Mouse (Mus musculus) intestine, embryonic 16.5 days (tissue): ENCODE measurements around the gene Dnlz. TPM values are rescaled to one million over a fixed set of nuclear protein-coding genes. Genes with fewer than 3 reads are reported as not detected.

Experiments used
- ATAC-seq: fragments of 200-750 bp; cut with Nextera tagmentation; 2 replicates; pipeline ENCODE4 v1.8.0; 2017; ENCODE audit warnings: moderate TSS enrichment, moderate library complexity
- H3K27ac ChIP-seq: fragments of 300-500 bp; sonication (generic); 2 replicates; pipeline ENCODE4 v1.5.1; 2014; ENCODE audit warnings: mild to moderate bottlenecking, low read length
- H3K27me3 ChIP-seq: fragments of 300-500 bp; sonication (generic); replicated peaks from 2 replicates; pipeline ENCODE4 v1.6.1; 2014; ENCODE audit warnings: low read length, control low read depth, mixed read lengths; ENCODE audit not compliant: control insufficient read depth, insufficient read depth
- H3K36me3 ChIP-seq: fragments of 300-500 bp; sonication (generic); 2 replicates; pipeline ENCODE4 v1.6.1; 2014; ENCODE audit warnings: low read length, control low read depth; ENCODE audit not compliant: control insufficient read depth, insufficient read depth
- H3K4me1 ChIP-seq: fragments of 300-500 bp; sonication (generic); 2 replicates; pipeline ENCODE4 v1.6.1; 2014; ENCODE audit warnings: low read length, control low read depth, mixed read lengths; ENCODE audit not compliant: control insufficient read depth, insufficient read depth
- H3K4me2 ChIP-seq: fragments of 300-500 bp; sonication (generic); 2 replicates; pipeline ENCODE4 v1.6.1; 2014; ENCODE audit warnings: low read depth, low read length, control low read depth
- H3K4me3 ChIP-seq: fragments of 300-500 bp; sonication (generic); 2 replicates; pipeline ENCODE4 v1.5.1; 2014; ENCODE audit warnings: mild to moderate bottlenecking, low read length
- H3K9ac ChIP-seq: fragments of 300-500 bp; sonication (generic); 2 replicates; pipeline ENCODE4 v1.6.1; 2014; ENCODE audit warnings: low read depth, low read length
- H3K9me3 ChIP-seq: fragments of 300-500 bp; sonication (generic); 2 replicates; pipeline ENCODE4 v1.6.1; 2016; ENCODE audit warnings: low read length, control low read depth; ENCODE audit not compliant: control insufficient read depth
- WGBS: fragments of 180-500 bp; shearing (Covaris S2); extraction: QIAGEN DNeasy Blood & Tissue Kit; methylation state at CpG from one replicate; pipeline ENCODE4 v1.1.7; 2014; 5-methylcytosine and 5-hydroxymethylcytosine counted together
- polyA plus RNA-seq: library from polyadenylated mRNA; unstranded; fragments of >200 nt; fragmentation: Nextera tagmentation; extraction: Ambion mirVana; gene quantifications from 2 replicates; pipeline ENCODE4 v1.2.1, GENCODE M21; 2015

Dnlz gene
- polyA plus RNA-seq, 1 experiment from 2014 or later, result 24.1 TPM

DNA sequence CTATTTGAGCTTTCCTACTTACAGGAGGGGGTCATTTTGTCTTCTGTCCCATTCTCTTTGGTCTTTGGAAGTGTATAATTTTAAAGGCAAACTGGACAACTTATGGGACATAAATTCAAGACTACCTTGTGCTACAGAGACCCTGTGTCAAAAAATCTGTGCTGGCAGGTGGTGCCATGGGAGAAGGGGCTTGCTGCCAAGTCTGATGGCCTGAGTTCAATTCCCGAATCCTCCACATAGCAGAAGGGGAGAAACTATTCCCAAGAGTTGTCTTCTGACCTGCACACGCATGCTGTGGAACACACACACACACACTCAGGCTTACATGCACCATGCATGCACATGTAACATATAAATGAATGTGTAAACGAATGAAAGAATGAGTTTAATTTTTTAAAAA, 45.2 kb downstream of the Dnlz start:
- WGBS, result 89% methylated on average over 3 of the region's 3 CpGs
- Histone ChIP-seq H3K36me3 (no peaks in the 10 kb centered on the region), H3K9me3 (no peaks in the 10 kb centered on the region), H3K4me2 (no peak overlapping the region), H3K4me3 (no peak overlapping the region), H3K27me3 (no peaks in the 10 kb centered on the region), H3K27ac (no peak overlapping the region), H3K4me1 (peaks cover 7% of the 10 kb centered on the region; the same call in 1 of the 2 replicates), H3K9ac (no peak overlapping the region)
- no peak for ATAC-seq

DNA sequence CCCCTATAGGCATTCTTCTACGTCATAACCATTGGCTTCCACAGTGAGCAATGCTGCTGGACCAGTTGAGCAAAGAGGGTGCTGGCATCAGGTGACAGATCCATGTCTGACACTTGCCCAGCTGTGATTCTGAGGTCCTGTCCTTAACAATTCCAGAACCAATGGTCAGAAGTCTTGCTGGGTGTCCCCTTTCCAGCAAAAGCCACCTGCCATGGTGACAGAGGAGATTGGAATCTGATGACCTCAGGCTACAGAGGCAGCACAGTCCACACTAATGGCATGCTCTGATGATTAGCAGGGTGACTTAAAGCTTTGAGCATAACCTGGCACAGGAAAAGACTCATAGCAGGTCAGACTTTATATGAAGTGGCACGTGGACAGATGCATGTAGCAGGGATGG, 46.4 kb downstream of the Dnlz start:
- Histone ChIP-seq H3K4me3 (no peak overlapping the region), H3K36me3 (no peaks in the 10 kb centered on the region), H3K9ac (no peak overlapping the region), H3K9me3 (no peaks in the 10 kb centered on the region), H3K4me2 (no peak overlapping the region), H3K27me3 (no peaks in the 10 kb centered on the region), H3K27ac (no peak overlapping the region), H3K4me1 (peaks cover 7% of the 10 kb centered on the region; the same call in 1 of the 2 replicates)
- WGBS, result 78% methylated on average over 2 of the region's 2 CpGs
- no peak for ATAC-seq

- no peaks in the 10 kb centered on the region for H3K9me3 ChIP-seq
- WGBS, result 56% methylated on average over 1 of the region's 1 CpGs
- H3K27me3 ChIP-seq, result no peaks in the 10 kb centered on the region
- no peak overlapping the region for H3K27ac ChIP-seq
- ATAC-seq, result no peak
- no peaks in the 10 kb centered on the region for H3K36me3 ChIP-seq
- no peak overlapping the region for H3K9ac ChIP-seq
- H3K4me1 ChIP-seq, result peaks cover 9% of the 10 kb centered on the region; the same call in 1 of the 2 replicates
- no peak overlapping the region for H3K4me2 ChIP-seq
- H3K4me3 ChIP-seq, result no peak overlapping the region
Measured at GRCm38 (mm10) chr2:26304711-26305110, 47.2 kb downstream of the Dnlz start.

- Histone ChIP-seq H3K27me3 (no peaks in the 10 kb centered on the region), H3K9ac (no peak overlapping the region), H3K4me1 (peaks cover 14% of the 10 kb centered on the region; the same call in 1 of the 2 replicates), H3K27ac (no peak overlapping the region), H3K4me2 (no peak overlapping the region), H3K36me3 (no peaks in the 10 kb centered on the region), H3K4me3 (no peak overlapping the region), H3K9me3 (no peaks in the 10 kb centered on the region)
- no peak for ATAC-seq
- 90% methylated on average over 10 of the region's 10 CpGs for WGBS
Measured at GRCm38 (mm10) chr2:26302005-26302503, 49.9 kb downstream of the Dnlz start.

DNA sequence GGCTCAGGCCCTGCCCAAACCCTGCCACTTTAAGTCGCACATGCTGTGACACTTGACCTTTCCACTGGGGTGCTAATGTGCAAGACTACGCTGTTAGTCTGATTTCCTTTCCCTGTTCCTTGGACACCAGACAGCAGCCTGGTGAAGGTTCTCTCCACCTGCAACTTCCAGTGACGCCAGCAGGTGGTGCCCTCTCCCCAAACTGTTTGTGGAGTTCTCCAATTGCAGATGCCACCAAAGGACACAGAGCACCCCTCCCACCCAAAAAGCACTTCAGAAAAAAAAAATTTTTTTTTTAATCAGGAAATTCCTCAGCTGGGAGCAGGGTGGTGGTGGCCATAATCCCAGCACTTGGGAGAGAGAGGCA, 51.1 kb downstream of the Dnlz start:
- Histone ChIP-seq H3K27me3 (no peaks in the 10 kb centered on the region), H3K9ac (no peak overlapping the region), H3K27ac (peak overlapping the region; percentile 53), H3K4me1 (peaks cover 24% of the 10 kb centered on the region), H3K9me3 (no peaks in the 10 kb centered on the region), H3K4me3 (no peak overlapping the region), H3K36me3 (no peaks in the 10 kb centered on the region), H3K4me2 (no peak overlapping the region)
- ATAC-seq, result 0 out of 2 replicates have a peak, but pooled peaks have one; percentile 19
- WGBS, result 0% methylated on average over 3 of the region's 3 CpGs

GRCm38 (mm10) chr2:26300161-26300807, 51.6 kb downstream of the Dnlz start:
- Histone ChIP-seq H3K27ac (peak overlapping the region; percentile 53), H3K9me3 (no peaks in the 10 kb centered on the region), H3K4me1 (peaks cover 24% of the 10 kb centered on the region), H3K9ac (peak overlapping the region; percentile 48), H3K4me3 (no peak overlapping the region), H3K4me2 (0 out of 2 replicates have a peak overlapping the region, but pooled peaks have one; percentile 2), H3K27me3 (no peaks in the 10 kb centered on the region), H3K36me3 (no peaks in the 10 kb centered on the region)
- ATAC-seq, result peak; percentile 63
- WGBS, result 39% methylated on average over 5 of the region's 5 CpGs

DNA sequence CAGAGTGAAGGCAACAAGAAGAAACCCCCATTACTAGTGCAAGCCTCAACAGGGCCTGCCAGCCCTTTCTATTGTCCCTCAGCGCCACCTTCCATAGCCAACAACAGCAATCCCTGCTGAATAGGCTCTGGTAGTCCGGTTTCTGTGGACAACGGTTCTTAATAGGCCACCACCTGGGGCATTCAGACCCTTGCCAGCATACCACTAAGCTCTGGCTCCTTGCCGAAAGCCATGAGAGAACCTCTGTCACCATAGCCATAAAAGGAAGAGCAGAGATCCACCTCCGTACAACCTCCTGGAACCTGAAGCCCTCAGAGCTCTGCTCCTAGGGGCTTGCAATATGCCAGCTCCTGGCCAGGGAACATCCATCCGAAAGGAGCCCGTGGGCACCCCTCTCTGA, 52.6 kb downstream of the Dnlz start:
- no peak overlapping the region for H3K4me2 ChIP-seq
- H3K27ac ChIP-seq, result peak overlapping the region; percentile 53; the same call in 1 of the 2 replicates
- no peaks in the 10 kb centered on the region for H3K27me3 ChIP-seq
- H3K4me1 ChIP-seq, result peaks cover 24% of the 10 kb centered on the region
- no peak overlapping the region for H3K4me3 ChIP-seq
- ATAC-seq, result no peak
- H3K9ac ChIP-seq, result peak overlapping the region; percentile 48; the same call in 1 of the 2 replicates
- 50% methylated on average over 7 of the region's 7 CpGs for WGBS
- no peaks in the 10 kb centered on the region for H3K9me3 ChIP-seq
- no peaks in the 10 kb centered on the region for H3K36me3 ChIP-seq

GRCm38 (mm10) chr2:26298856-26299230, 53.1 kb downstream of the Dnlz start:
- WGBS, result 17% methylated on average over 4 of the region's 4 CpGs
- H3K9me3 ChIP-seq, result no peaks in the 10 kb centered on the region
- H3K4me2 ChIP-seq, result 0 out of 2 replicates have a peak overlapping the region, but pooled peaks have one; percentile 17
- no peak overlapping the region for H3K4me3 ChIP-seq
- no peak overlapping the region for H3K9ac ChIP-seq
- H3K36me3 ChIP-seq, result no peaks in the 10 kb centered on the region
- ATAC-seq, result no peak
- peak overlapping the region; percentile 52; the same call in 1 of the 2 replicates for H3K27ac ChIP-seq
- H3K27me3 ChIP-seq, result no peaks in the 10 kb centered on the region
- peaks cover 24% of the 10 kb centered on the region for H3K4me1 ChIP-seq

GRCm38 (mm10) chr2:26298208-26298855, 53.6 kb downstream of the Dnlz start:
- H3K4me2 ChIP-seq, result 0 out of 2 replicates have a peak overlapping the region, but pooled peaks have one; percentile 5
- no peak overlapping the region for H3K9ac ChIP-seq
- ATAC-seq, result peak; percentile 62

More at GRCm38 (mm10) chr2:26298208-26298855, 53.6 kb downstream of the Dnlz start:
- no peaks in the 10 kb centered on the region for H3K27me3 ChIP-seq
- H3K9me3 ChIP-seq, result no peaks in the 10 kb centered on the region
- H3K27ac ChIP-seq, result peak overlapping the region; percentile 52; the same call in 1 of the 2 replicates
- H3K36me3 ChIP-seq, result no peaks in the 10 kb centered on the region
- no peak overlapping the region for H3K4me3 ChIP-seq
- H3K4me1 ChIP-seq, result peaks cover 24% of the 10 kb centered on the region
- WGBS, result 6% methylated on average over 10 of the region's 10 CpGs
